Mouse (Mus musculus): ENCODE results near the gene Prep. TPM values are rescaled to one million over a fixed set of nuclear protein-coding genes. Genes with fewer than 3 reads are reported as not detected.

The Prep gene
- polyA plus RNA-seq (2012; rRNA removed), result 7.8 and 8.7 TPM in 2 replicates

DNA sequence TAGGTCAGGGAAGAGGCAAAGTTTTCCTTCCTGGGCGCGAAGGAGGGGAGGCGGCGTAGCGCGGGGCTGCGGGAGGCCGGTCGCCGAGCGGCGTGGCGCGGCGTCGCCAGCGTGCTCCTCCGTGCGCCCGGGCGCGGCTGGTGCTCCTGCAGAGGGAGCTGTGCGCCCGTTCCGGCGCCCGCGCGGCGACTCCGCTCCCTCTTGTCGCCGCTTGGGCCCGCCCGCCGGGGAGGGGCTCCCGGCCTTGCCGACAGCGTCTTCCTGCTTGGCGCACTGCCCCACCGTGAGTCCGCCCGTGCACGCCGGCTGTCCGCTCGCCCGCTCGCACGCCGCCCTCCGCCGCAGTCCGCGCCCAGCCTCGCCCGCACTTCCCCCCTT is at the start of gene Prep:
Prep (plus strand) TSS at position 273 of the 378 bp plus-strand sequence.
- no peaks in the 10 kb centered on the region for H3K27me3 ChIP-seq (ENCODE audit: control insufficient read depth, insufficient read depth, low read length)
- peak; percentile 92 to 94 for DNase-seq
- WGBS, result under 1% methylated on average over 53 of the region's 57 CpGs
- TF ChIP-seq POLR2A (IDR thresholded peaks at IDR 0.05; ENCODE audit: borderline replicate concordance, insufficient read depth, low read length) (peak; percentile 31; the same call in 1 of the 2 replicates), CTCF (IDR thresholded peaks at IDR 0.05; ENCODE audit: borderline replicate concordance, insufficient read depth, low read depth, low read length) (peak; percentile 39; the same call in 1 of the 2 replicates)
- peak within 1 kb of the TSS; percentile 46; the same call in 1 of the 2 replicates for H3K27ac ChIP-seq (ENCODE audit: insufficient read depth, low read length)
- peak within 1 kb of the TSS; percentile 97 for H3K4me3 ChIP-seq (replicated peaks; ENCODE audit: insufficient read depth, low read depth, low read length)
- H3K4me1 ChIP-seq (ENCODE audit: control insufficient read depth, insufficient read depth, low read length), result peaks cover 3% of the 10 kb centered on the region; the same call in 1 of the 2 replicates

DNA sequence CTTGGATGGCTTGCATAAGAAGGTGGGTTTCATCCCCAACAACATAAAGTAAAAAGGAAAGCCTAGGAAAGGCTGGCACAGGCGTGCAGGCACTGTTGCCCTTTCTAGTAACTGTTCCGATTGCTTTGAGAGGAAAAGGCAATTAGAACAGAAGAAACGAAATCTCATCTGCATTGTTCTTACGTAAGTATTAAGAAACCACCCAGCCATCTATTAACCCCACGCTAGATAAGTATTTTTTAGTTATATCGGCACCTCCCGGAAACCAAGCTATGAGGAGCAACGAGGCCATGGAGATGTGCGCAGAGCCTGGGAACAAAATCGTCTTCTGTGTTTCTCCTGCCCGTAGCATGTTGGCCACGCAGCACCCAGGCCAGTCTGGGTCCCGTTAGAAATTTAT is 49.7 kb upstream of the Prep start:
- H3K4me3 ChIP-seq (replicated peaks; ENCODE audit: insufficient read depth, low read depth, low read length), result no peak overlapping the region
- no peak for DNase-seq
- no peak overlapping the region for H3K27ac ChIP-seq (ENCODE audit: insufficient read depth, low read length)
- 92% methylated on average over 13 of the region's 13 CpGs for WGBS
- no peaks in the 10 kb centered on the region for H3K4me1 ChIP-seq (ENCODE audit: control insufficient read depth, insufficient read depth, low read length)
- H3K27me3 ChIP-seq (ENCODE audit: control insufficient read depth, insufficient read depth, low read length), result no peaks in the 10 kb centered on the region
- no peak for TF ChIP-seq CTCF (IDR thresholded peaks at IDR 0.05; ENCODE audit: borderline replicate concordance, insufficient read depth, low read depth, low read length)
- no peak for TF ChIP-seq POLR2A (IDR thresholded peaks at IDR 0.05; ENCODE audit: borderline replicate concordance, insufficient read depth, low read length)

DNA sequence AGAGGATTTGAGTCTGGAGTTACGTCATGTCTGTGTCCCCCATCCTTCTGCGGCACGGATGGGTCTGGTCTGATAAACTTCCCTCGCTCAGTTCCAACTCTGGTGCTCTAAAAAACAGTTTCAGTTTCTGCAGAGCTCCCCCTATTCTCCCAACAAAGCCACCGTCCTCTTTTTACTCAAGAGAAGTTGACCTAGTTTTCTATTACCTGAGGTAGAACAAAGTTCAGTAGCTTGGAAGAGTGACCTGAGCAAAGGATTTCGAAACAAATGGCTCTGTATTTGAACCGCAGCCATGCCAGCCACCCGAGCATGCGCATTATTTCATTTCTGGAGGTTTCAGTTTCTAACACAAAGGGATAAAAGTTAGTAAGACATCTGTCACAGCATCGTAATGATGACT is 49.2 kb upstream of the Prep start:
- Histone ChIP-seq H3K27me3 (ENCODE audit: control insufficient read depth, insufficient read depth, low read length) (no peaks in the 10 kb centered on the region), H3K4me1 (ENCODE audit: control insufficient read depth, insufficient read depth, low read length) (no peaks in the 10 kb centered on the region), H3K4me3 (replicated peaks; ENCODE audit: insufficient read depth, low read depth, low read length) (no peak overlapping the region), H3K27ac (ENCODE audit: insufficient read depth, low read length) (no peak overlapping the region)
- 67% methylated on average over 10 of the region's 10 CpGs for WGBS
- no peak for DNase-seq
- no peak for TF ChIP-seq CTCF (IDR thresholded peaks at IDR 0.05; ENCODE audit: borderline replicate concordance, insufficient read depth, low read depth, low read length)
- TF ChIP-seq POLR2A (IDR thresholded peaks at IDR 0.05; ENCODE audit: borderline replicate concordance, insufficient read depth, low read length), result no peak

DNA sequence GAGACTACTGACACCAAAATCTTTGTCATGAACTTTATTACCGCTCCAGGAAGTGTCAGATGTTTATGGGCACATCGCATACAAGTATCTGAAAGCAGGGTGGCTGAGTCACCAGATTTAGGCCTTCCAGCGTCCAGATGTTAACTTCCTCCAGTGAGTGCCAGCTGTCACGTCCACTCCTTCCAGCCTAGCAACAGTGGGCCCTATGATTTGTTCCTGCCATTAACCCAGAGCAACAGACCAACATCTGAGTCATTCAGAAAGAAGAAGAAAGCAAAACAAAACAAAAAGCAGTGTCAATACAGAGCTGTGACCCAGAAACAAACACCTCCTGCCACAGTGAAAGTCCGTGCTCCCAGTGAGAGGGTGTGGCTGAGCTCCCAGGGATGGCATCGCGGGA is 47.6 kb upstream of the Prep start:
- TF ChIP-seq POLR2A (IDR thresholded peaks at IDR 0.05; ENCODE audit: borderline replicate concordance, insufficient read depth, low read length) (no peak), CTCF (IDR thresholded peaks at IDR 0.05; ENCODE audit: borderline replicate concordance, insufficient read depth, low read depth, low read length) (no peak)
- Histone ChIP-seq H3K4me3 (replicated peaks; ENCODE audit: insufficient read depth, low read depth, low read length) (no peak overlapping the region), H3K27me3 (ENCODE audit: control insufficient read depth, insufficient read depth, low read length) (no peaks in the 10 kb centered on the region), H3K4me1 (ENCODE audit: control insufficient read depth, insufficient read depth, low read length) (no peaks in the 10 kb centered on the region), H3K27ac (ENCODE audit: insufficient read depth, low read length) (no peak overlapping the region)
- 46% methylated on average over 7 of the region's 7 CpGs for WGBS
- no peak for DNase-seq

DNA sequence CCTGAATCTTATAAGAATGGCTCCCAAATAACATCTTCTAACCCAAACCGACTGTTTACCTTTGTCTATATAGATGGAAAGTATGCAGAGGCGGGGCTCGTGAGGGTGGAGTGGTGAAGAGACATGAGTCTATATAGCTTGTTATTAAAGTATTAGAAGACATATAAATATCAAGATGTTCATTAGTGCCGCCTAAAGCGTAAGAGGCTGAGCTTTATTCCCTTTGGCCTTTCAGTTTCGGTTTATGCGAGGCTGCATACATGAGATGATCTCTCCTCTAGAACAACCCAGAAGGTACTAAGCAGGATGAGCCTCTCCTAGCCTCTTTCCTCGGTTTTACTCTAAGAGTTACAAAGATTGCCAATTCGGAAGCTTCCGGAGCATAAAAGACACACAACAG is 47.2 kb upstream of the Prep start:
- 82% methylated on average over 10 of the region's 10 CpGs for WGBS
- Histone ChIP-seq H3K4me1 (ENCODE audit: control insufficient read depth, insufficient read depth, low read length) (no peaks in the 10 kb centered on the region), H3K27me3 (ENCODE audit: control insufficient read depth, insufficient read depth, low read length) (no peaks in the 10 kb centered on the region), H3K4me3 (replicated peaks; ENCODE audit: insufficient read depth, low read depth, low read length) (no peak overlapping the region), H3K27ac (ENCODE audit: insufficient read depth, low read length) (no peak overlapping the region)
- no peak for DNase-seq
- no peak for TF ChIP-seq CTCF (IDR thresholded peaks at IDR 0.05; ENCODE audit: borderline replicate concordance, insufficient read depth, low read depth, low read length)

DNA sequence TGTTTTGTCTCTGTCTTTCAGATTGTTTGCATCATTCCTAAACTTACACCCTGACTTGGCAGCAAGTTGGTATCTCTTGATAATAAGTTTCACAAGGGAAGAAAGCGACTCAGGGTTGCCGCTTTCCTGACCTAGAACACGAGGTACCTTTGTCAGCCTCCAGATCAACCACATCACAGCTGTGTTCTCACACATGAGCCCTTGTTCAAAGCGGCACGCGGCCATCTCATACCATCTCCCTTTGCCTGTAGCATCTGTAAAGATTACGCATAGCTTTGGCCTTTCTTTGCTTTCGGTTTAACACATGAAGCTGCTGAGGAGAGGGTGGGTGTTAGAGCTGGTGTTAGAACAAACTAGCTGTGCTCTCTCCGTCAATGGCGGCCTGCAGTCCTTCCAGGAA is 46.7 kb upstream of the Prep start:
- no peaks in the 10 kb centered on the region for H3K4me1 ChIP-seq (ENCODE audit: control insufficient read depth, insufficient read depth, low read length)
- no peak overlapping the region for H3K27ac ChIP-seq (ENCODE audit: insufficient read depth, low read length)
- TF ChIP-seq POLR2A (IDR thresholded peaks at IDR 0.05; ENCODE audit: borderline replicate concordance, insufficient read depth, low read length), result no peak
- no peak for TF ChIP-seq CTCF (IDR thresholded peaks at IDR 0.05; ENCODE audit: borderline replicate concordance, insufficient read depth, low read depth, low read length)
- H3K4me3 ChIP-seq (replicated peaks; ENCODE audit: insufficient read depth, low read depth, low read length), result no peak overlapping the region
- DNase-seq, result no peak
- WGBS, result 92% methylated on average over 10 of the region's 10 CpGs
- no peaks in the 10 kb centered on the region for H3K27me3 ChIP-seq (ENCODE audit: control insufficient read depth, insufficient read depth, low read length)

DNA sequence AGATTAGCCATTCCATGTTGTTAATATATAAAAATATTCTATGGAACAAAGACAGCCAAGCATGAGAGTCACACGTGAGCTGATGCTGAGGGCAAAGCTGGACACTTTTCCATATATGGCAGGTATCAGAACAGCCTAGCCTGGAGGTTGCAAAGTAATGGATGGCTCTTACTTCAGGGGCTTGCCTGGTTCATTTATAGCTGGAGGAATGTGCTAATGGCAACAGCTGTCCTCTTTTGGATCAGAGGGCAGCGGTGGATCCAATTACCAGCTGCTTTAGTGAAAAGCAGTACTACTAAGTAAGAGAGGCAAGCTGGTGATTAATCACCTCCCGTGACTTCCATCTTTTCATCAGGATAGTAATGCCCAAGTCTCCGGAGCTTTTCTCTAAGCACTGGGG is 41.8 kb upstream of the Prep start:
- no peak for DNase-seq
- no peaks in the 10 kb centered on the region for H3K4me1 ChIP-seq (ENCODE audit: control insufficient read depth, insufficient read depth, low read length)
- H3K4me3 ChIP-seq (replicated peaks; ENCODE audit: insufficient read depth, low read depth, low read length), result no peak overlapping the region
- no peaks in the 10 kb centered on the region for H3K27me3 ChIP-seq (ENCODE audit: control insufficient read depth, insufficient read depth, low read length)
- 66% methylated on average over 4 of the region's 4 CpGs for WGBS
- TF ChIP-seq CTCF (IDR thresholded peaks at IDR 0.05; ENCODE audit: borderline replicate concordance, insufficient read depth, low read depth, low read length) (no peak), POLR2A (IDR thresholded peaks at IDR 0.05; ENCODE audit: borderline replicate concordance, insufficient read depth, low read length) (no peak)
- H3K27ac ChIP-seq (ENCODE audit: insufficient read depth, low read length), result no peak overlapping the region

DNA sequence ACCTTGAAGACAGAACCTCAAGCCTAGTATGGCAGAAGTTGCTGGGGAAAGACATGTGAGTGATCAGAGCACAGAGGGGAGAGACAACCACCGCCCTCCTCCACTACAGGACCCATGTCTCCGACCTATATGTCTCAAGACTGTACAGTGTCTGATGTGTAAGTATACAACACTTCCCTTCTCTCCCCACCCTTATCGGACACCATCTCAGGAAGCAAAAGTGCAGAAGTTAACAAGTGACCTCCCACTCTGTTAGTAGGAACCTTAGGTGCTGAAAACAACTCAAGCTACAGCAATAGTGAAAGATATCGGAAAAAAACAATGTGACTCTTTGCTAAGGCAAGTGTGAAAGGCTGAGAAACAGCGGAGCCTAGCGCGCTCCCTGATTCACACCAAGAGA is 40.1 kb upstream of the Prep start:
- H3K27ac ChIP-seq (ENCODE audit: insufficient read depth, low read length), result no peak overlapping the region
- no peak for DNase-seq
- no peaks in the 10 kb centered on the region for H3K4me1 ChIP-seq (ENCODE audit: control insufficient read depth, insufficient read depth, low read length)
- no peaks in the 10 kb centered on the region for H3K27me3 ChIP-seq (ENCODE audit: control insufficient read depth, insufficient read depth, low read length)
- no peak for TF ChIP-seq POLR2A (IDR thresholded peaks at IDR 0.05; ENCODE audit: borderline replicate concordance, insufficient read depth, low read length)
- no peak for TF ChIP-seq CTCF (IDR thresholded peaks at IDR 0.05; ENCODE audit: borderline replicate concordance, insufficient read depth, low read depth, low read length)
- WGBS, result 95% methylated on average over 7 of the region's 7 CpGs
- H3K4me3 ChIP-seq (replicated peaks; ENCODE audit: insufficient read depth, low read depth, low read length), result no peak overlapping the region
